Mouse (Mus musculus) small intestine, adult 2 months (tissue): ENCODE measurements at regions not wholly inside any gene's neighbourhood (a gene's known extent, or its start where the extent isn't known, plus 50 kb on each side); places are given as distances from the start of the nearest gene placed in this dataset.

Experiments
- CTCF ChIP-seq: fragments of 200-500 bp; IDR thresholded peaks from 2 replicates; pipeline ENCODE4 v1.5.1; 2012; ENCODE audit warnings: low read depth, mild to moderate bottlenecking, control low read depth, inconsistent platforms, low read length, moderate library complexity, mixed read lengths; ENCODE audit not compliant: insufficient replicate concordance, insufficient read length; ENCODE audit errors: extremely low read depth
- POLR2A ChIP-seq: fragments of 200-500 bp; IDR thresholded peaks from 2 replicates; pipeline ENCODE4 v1.6.1; 2012; ENCODE audit warnings: low read depth, mild to moderate bottlenecking, control low read depth, inconsistent platforms, low read length, moderate library complexity

DNA sequence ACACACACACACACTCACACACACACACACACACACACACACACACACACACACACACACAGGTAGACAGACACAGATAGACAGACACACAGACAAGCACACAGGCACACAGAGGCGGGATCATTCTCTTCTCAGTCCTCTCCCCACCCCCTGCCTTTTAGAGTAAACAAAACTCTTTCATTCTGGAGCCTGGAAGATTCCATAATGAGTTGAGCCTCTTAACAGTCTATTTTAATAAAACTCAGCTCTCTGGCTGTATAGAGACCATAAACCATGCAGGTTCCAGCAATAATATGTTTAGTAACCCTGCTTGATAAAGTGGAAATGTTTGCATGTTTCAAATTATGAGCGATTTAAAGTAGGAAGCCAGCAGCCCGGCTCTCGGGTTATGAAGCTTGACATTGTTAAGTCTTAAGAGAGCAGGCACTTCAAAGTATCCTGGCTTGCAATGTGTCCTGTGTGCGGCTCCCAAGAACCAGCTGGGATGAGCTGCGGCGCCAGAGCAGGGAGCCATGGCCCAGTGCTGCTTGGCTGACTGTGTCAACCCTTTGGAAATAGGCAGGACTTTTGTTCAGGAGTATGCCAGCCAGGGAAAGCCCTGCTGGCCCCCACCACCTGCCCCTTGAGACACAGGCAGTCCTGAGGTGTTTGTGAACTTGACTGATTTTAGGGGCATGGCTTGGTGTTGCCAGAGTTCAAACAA is 115.1 kb downstream of the Sall1 start:
- no peak for TF ChIP-seq POLR2A
- TF ChIP-seq CTCF: no peak
